Mouse (Mus musculus): ENCODE measurements at regions not wholly inside any gene's neighbourhood (a gene's known extent, or its start where the extent isn't known, plus 50 kb on each side); places are given as distances from the start of the nearest gene placed in this dataset.
"Not testable (repeated sequence)": the region's sequence is repeated elsewhere in the genome, so short reads cannot be mapped to it uniquely, and the experiment has no call there.

DNA sequence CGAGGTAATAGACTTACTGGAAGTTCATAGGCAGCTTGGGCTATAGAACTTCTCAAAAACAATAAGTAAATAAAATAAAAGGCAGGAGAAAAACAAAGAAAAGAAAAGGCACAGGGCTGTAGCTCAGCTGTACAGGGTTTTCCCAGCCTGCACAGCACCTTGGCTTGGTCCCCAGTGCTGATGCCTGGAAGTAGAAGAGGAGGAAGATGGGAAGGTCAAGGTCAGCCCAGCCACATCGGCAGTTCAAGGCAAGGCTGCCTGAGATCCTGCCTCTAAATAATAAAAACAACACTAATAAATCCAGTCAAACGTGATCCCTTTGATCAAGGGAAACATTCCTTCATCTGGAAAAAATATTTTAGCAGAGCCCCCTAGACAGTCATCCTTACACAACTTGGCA, 103.1 kb downstream of the Cenpf start:
- no peak for DNase-seq (ENCODE audit: low spot score in 2 of 2)

DNA sequence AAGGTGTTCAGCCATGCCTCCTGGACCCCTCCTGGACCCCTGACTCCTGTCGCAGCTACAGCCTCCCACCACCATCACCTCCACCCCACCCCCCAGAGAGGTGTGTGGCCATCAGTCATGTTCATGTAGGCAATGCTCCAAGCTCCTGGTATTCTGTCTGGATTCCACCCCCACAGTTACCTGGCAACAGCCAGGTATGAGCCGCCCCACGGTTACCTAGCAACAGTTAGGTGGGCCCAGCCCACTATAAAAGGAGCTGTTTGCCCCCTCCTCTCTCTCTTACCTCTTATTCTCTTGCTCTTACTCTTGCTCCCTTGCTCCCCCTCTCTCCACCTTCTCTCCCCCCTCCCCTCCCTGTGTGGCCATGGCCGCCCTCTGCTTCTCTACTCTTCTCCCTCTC, 106.5 kb downstream of the Cenpf start:
- no peak for DNase-seq (ENCODE audit: low spot score in 2 of 2)

DNA sequence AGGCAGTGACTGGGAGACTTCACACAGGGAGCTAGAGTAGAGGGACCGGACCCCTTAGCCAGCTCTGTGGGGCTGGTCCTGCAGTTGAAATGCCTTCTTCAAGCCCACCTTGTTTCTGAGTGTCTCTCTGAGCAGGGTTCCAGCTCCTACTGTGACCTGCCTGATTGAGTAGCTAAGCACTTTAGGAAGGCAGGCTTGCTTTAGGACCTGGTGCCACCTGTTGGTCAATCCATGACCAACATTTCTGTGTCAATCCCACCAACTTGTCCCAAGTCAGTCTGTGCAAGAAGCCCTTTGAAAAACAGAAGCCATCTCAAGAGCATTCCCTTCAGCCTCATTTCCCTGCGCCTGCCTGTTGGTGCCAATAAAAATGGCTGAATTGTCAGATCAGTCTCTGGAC, 108.5 kb downstream of the Cenpf start:
- DNase-seq (ENCODE audit: low spot score in 2 of 2), result peak in 1 of 2 experiments; percentile 29

DNA sequence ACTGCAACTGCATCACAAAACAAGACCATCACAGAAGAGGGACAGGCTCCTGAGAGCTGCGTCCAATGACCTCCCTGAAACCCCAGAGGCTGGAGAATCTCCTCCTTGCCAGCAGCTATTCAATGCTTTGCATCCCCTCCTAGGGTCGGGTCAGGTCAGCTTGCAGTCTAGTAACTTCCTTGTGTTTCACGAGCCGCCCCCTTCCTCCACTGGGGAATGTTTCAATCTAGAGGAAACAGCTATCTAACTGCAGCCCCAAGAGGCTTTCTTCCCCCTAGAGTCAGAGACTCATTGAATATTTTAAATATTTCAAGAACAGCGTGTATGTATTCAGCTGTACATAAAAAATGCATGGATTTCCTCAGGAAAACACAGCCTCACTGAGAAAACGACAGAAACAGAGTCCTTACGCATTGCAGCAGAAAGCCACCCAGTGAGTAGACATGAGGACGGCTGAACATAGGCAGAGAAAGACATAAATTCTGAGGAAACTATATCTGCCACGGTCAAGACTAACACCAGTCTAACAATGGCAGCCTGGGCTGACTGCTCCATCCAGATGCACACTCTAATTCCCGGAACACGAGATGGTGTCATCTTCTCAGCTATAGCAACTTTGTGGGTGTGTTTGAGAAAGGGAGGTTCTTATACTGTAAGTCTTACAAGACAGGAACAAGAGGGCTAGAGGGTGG, 111.4 kb downstream of the Cenpf start:
- no peak for DNase-seq (ENCODE audit: low spot score in 2 of 2)

DNA sequence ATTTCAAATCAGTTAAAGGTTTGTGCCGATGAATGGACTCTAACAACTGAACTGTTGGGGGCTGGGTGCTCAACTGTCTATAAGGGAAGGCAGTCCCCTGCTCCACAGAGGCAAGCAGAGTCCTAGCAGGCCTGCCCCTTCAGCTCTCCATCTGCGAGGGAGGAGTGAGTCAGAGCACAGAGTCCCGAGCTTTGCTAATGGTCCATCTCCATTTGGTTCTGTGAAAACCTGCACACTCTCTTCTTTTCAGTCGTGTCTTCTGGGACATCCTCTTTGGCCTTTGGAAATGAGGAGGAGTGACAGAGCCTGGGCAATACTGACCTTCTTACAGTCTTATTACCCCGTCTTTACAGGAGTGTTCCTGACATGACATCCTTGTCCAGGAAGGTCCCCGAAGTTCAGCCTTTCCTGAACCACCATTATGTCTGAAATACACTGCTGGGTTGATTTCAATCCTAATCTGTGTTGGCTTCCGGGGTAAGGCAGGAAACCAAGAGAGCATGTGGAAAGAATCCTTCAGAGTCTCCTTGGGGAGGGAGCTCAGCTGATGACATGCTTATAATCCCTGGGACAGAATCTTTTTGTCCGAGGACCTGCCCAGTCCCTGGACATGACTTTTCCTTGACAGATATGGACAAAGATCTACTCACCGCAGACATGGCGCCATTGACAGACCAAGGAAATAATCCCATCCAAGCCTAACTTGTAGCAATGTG, 112.2 kb downstream of the Cenpf start:
- no peak for DNase-seq (ENCODE audit: low spot score in 2 of 2)

DNA sequence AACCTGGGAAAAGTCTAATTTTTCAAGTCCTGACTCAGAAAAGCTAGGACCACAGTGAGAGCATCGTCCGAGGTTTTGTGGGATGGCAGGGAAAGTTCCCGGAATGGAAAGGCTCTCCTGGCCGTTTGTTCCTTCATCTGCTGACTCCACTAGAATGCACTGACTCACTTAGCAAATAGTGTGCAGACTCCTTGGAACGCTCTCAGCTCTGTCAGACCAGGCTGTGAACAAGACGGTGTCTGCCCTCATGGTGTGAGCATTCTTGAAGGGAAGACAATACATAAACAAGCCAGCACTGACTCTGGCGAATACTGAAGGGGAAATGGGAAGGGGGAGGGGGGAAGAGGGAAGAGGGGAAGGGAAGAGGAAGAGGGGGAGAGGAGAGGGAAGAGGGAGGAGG, 121.4 kb downstream of the Cenpf start:
- no peak for DNase-seq (ENCODE audit: low spot score in 2 of 2)

DNA sequence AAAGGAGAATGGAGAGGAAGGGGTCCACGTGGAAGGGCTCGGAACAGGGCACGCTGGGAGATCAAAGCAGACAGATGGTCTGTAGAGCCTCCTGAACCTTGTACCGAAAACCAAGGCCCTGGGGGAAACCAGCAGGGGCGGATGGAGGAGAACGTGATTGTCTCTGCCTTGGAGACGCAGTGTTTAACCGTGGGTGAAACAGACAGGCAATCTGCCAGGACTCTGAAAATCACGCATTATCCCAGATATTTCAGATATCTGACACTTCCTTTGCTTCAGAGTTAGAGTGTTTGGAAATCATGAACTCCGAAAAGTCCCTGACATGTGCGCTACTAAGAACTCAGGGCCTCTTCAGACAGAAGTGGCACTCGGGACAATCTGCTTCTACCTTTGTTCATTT, 126.1 kb downstream of the Cenpf start:
- no peak for DNase-seq (ENCODE audit: low spot score in 2 of 2)

DNA sequence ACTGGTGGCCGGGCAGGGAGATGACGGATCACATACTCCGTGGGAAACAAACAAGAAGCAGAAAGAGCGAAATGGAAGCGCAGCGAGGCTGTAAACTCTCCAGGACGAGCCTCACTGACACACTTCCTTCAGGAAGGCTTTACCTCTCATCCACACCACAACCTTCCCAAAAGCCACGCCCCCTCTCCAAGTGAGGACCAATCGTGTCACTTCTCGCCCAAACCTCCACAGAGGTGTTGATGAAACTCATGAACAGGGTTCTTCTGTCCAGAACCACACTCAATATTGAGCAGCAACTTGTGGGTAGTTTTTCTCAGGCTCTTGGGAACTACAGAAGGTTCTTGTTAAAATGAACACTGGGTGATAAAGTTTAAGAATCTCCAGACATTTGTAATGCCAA, 127.3 kb downstream of the Cenpf start:
- no peak for DNase-seq (ENCODE audit: low spot score in 2 of 2)

DNA sequence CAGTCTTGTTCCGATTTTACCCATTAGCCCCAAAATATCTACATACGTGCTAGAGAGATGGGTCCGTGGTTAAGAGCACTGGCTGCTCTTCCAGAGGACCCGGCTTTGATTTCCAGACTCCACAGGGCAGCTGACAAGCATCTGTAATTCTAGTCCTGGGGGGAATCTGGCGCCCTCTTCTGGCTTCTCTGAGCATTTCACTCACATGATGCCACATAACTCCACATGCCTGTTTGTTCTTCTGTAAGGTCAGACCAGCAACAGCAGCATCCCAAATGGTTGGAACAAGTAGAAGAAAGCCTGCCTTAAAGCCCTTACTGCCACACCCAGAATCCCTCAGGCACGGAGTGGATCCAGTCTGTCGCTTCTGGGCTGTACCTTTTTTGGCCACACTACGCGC, 137.0 kb downstream of the Cenpf start:
- DNase-seq (ENCODE audit: low spot score in 2 of 2), result no peak

DNA sequence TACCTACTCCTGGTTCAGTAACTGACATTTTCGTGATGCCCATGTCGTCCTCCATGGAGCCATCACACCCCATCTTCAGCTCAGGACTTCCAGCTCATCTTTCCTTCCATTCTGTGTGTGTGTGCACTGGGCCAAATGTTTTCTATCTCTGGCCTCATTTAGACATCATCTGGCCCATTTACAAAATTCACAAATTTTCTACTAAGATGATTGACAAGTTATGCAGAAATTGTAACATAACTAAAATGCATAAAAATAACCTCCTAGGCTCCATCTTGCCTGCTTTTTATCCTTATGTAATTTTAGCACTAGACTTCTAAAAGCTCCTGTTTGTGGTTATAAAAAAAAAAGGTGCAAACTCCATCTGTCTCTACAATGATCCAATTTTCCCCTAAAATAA, 130.8 kb upstream of the Kcnk2 start:
- DNase-seq (ENCODE audit: low spot score in 2 of 2), result no peak

DNA sequence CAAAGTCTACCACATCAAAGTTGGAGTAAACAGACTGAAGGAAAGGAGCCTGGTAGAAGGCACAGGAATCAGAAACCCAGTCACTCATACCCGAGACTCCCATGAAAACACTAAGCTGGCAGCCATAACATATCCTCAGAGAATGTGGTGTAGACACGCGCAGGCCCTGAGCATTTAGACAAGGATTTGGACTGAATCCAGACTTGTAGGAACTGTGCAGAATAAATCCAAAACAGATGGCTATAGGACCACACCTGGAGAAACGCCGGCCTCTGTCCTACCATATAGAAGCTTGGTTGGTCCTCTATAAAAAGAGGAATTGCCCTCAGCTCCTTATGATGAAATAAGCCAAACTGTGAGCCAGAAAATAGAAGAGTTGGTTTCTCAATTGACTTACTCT, 124.3 kb upstream of the Kcnk2 start:
- DNase-seq (ENCODE audit: low spot score in 2 of 2), result no peak

DNA sequence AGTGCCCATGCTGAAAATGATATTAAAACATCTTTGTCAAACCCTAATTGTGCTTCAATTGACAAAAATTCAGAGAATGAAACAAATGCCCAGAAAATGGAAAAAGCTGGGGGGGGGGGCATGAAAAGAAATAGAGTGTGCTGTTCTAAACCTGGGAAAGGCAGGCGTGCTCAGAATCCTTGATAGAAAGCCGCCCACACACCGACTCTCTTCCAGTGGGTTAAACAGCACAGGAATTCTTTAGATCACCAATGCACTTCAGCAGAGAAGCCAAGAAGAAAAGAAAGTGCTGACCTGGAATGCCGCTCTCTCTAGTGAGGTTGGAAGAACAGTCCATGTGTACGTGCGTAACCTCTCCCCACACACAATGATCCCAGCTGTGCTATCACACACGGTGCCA, 113.4 kb upstream of the Kcnk2 start:
- DNase-seq (ENCODE audit: low spot score in 2 of 2), result no peak

DNA sequence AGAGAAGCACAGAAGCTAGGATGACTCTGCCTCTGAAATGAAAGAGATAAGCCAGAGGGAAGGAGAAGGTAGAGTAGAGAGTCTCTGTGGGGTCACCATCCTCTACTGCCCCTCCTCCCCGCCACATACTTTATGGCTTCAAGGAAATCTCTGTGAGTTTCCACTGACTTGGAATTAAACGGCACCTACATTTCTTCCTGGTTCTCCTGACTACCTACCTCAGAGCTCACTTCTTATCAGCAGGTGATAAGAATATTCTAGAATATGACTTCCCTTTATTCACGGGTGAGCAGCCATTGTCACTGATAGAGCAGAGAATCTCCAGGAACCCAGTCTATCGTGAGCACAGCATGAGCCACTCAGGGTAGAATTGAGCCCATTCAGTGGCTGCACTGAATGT, 111.3 kb upstream of the Kcnk2 start:
- no peak for DNase-seq (ENCODE audit: low spot score in 2 of 2)

DNA sequence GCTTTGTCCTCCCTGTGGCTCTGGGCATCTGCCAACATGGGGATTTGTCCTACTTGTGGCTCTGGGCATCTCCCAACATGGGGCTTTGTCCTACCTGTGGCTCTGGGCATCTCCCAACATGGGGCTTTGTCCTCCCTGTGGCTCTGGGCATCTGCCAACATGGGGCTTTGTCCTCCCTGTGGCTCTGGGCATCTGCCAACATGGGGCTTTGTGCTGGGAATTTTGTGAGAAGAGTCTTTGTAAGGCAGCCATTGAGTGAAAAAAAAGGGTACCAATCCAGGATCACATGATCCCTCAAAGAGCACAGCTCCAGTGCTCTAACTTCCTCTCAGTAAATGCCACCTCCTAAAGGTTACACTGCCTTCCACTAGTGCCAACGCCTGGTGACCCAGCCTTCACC, 105.2 kb upstream of the Kcnk2 start:
- DNase-seq (ENCODE audit: low spot score in 2 of 2), result not testable (repeated sequence)

DNA sequence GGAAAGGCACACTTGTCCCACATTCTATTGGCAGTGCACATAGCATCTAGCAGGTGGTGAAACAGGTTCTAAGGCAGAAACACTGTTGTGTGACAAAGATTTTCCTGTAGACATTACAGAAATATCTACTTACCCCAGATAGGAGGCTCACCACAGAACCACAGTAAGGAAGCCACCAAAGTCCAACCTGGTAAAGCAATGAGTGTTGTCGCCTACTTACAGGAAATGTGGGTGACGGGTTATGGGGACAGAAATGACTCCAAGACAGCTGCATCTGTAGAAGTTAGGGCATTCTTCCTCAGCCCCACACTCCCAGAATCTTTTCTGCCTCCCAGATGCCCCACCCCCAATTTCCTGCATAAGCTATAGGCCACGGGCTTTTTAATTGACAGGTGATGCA, 97.6 kb upstream of the Kcnk2 start:
- no peak for DNase-seq (ENCODE audit: low spot score in 2 of 2)

DNA sequence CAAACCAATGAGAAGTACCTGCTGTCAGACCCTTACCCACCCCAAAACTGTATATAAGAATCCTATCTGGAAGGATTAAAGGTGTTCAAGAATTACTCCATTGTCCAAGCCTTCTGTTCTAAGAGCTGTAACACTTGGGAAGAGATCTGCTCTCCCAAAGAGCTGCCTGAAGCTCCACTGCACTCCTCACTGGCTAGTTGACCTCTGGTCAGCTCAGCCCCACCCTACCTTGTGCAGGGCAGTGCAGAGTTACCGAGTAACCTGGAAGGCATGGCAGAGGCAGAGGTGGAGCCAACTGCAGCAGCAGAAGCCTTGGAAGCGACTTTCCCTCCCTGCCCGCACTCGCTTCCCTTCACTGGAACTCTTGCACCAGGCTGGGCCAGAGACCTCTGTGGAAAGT, 97.1 kb upstream of the Kcnk2 start:
- no peak for DNase-seq (ENCODE audit: low spot score in 2 of 2)

DNA sequence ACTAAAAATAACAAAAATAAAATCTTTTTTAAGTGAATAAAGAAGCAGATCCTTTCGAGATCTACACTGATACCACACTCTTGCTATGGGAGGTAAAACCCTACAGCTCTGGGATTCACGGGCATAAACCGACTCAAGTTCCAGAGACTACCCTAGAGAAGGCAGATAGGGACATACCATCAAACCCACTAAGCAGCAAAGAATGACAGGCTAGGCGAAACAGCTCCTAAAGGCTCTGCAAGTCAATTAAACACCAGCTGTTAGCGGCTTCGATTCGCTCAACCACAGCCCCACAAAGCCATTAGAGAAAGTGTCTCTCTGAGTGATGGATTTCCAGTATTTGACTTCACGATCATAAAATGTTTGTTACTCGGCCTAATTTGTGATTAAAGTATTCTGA, 95.0 kb upstream of the Kcnk2 start:
- no peak for DNase-seq (ENCODE audit: low spot score in 2 of 2)

DNA sequence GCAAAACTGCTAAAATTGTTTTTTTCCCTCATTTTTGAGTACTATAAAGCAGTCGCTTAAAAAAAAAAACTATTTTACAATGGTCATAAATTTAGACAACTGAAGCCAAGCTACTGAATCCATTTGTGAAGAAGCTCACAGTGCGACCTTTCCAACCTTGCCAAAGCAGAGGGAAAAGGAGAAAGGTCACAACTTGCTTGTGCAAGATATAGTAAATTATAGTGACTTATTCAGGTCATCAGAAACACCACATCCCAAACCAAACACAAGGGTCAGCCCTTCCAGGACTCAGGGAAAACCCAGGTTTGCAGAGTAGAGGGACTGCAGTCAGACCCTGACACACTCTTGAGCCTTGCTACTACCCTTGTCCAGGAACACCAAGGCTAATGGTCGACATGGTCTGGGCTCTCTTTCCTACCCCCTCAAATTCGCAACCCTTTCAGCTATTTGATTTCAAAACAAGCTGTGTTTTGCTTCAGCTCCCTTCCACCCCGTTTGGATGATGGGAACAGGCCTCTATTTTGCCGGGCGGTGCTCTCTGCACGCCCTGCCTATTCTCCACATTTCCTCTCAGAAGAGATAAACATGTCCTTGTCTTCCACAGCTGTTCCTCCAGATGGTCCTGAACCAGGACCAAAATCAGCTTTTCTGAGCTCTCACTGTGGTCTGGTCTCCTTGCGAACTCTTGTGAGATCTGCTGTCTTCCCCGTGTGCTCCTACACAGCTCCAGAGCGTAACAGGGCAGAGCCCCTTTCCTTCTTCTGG, 93.5 kb upstream of the Kcnk2 start:
- peak in 1 of 2 experiments; percentile 27 for DNase-seq (ENCODE audit: low spot score in 2 of 2)

DNA sequence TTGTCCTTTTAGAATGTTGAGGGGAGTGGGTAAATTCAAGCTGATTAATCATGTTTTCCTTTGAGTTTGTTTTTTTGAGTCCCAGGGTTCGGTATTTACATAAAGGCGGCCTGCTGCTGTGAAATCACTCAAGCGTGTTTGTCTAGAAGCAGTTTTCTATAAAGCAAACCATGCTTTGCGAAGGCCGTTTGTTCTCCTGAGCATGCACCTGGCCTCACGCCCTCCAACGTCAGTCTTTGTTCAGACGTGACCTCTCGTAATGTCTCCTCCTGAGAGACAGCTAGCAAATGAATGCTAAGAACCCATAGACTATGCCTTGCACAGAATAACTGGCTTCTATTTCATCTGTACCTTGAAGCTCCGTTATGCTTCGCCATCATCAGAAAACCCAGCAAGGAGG, 92.8 kb upstream of the Kcnk2 start:
- DNase-seq (ENCODE audit: low spot score in 2 of 2), result no peak

DNA sequence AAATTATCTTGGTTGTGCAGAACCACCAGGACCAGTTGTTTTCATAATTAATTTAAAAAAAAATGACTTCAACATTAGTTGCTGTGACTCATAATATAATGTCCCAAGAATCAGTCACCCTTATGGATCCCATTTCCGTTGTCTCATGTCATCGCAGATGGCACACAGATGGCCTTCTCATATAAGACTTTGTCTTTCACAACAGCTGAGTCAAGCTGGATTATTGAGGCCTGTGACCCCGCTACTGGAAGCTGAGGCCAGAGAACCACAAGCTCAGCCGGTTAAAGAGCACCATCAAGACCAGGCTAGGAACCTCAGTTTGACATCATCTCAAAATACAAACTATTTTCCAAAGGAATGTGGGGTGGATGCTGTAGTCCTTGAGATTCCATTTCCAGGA, 83.3 kb upstream of the Kcnk2 start:
- DNase-seq (ENCODE audit: low spot score in 2 of 2), result no peak

DNA sequence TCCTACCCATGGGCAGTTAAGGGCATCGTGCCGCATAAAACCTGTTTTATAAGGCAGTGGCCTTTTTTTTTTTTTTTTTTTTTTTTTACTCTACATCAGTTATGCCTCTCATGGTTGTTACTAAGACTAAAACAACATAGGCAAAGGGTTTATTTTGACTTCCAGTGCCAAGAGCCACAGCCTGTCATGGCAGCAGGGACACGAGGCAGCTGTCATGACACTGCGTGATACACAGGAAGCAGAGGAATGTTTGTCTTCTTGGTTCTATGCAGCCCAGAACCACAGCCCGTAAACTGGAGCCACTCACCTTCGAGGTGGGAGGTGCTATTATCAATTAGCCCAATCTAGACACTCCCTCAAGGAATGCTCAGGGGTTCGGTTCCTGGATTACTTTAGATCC, 81.3 kb upstream of the Kcnk2 start:
- no peak for DNase-seq (ENCODE audit: low spot score in 2 of 2)

DNA sequence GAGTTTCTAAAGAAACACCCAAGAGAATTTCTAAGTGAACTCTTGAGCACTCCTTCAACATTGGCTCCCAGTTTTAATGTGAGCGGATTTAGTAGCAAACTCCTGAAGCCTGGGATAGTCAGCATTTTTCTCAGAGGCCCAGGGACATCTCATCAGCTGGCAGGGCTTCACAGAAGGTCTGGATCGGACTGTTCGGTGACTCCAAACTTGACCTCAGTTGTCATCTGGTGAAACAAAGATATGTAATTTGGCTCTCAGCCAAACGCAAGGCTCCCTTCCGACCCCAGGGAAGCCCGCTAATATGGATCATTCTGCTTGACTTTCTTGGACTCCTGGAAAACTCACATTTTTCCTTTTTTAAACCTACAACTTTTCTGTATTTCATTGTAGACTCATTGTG, 76.0 kb upstream of the Kcnk2 start:
- no peak for DNase-seq (ENCODE audit: low spot score in 2 of 2)

DNA sequence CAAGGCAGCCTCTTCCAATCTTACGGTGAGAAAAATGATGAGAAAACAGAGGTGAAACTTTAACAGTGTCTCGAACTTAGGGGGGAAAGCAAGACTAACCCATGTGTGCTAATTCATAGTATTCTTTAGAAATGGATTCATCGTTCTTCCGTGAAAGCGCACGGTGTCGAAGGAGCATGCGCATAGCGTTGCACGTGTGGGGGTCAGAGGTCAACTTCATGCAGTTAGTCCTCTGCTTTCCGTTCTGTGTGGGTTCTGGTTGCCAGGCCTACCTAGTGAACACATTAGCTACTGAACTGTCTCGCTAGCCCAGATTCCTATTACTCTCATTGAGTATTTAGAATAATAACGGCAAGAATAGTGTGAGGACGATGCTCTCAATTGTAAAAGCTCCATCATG, 74.7 kb upstream of the Kcnk2 start:
- DNase-seq (ENCODE audit: low spot score in 2 of 2), result no peak

All from frontal cortex, postnatal 14 days (tissue).